Mouse (Mus musculus) c-Kit-positive CD71-negative TER-119-negative erythroid progenitor cells, embryonic 14.5 days (primary cell): ENCODE data around the gene Bicd2.

ENCODE experiments used
- DNase-seq: peaks from one replicate; pipeline ENCODE4 v3.0.0-alpha.2; 2013; ENCODE audit warnings: low read depth

Bicd2 gene

DNA sequence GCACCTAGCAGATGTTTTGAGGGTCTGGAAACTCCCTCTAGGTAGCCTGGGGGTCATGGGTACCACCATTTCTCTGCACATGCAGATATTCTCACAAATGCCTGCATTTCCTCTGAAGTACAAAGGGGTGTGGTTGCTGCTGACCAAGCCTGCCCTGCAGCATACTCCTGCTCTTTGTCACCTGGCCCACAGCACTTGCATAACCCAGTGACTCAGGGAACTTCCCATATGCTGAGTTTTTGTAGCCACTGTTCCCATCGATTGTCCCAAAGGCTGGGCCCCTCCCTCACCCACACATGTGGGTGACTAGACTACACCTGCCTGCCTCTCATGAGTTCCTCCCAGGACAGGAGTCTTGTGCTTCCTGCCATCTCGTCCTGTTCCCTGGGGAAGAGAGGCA lies 61.2 kb downstream of the Bicd2 start:
- no peak for DNase-seq

DNA sequence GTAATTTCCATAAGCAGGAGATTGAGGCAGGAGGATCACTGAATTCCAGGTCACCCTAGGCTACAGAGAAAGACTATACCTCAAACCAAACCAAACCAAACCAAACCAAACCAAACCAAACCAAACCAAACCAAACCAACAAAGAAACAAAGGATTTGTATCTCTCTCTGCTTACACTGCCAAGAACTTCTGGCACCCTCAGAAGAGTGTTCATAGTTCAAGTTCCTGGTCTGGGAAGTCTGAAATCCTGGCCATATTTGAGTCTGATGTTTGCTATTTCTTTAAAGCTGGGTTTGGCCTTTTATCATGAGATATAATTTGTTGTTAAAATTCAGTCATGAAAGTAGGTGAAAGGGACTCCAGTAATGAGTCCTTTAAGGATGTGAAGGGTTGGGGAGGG lies 66.4 kb downstream of the Bicd2 start:
- no peak for DNase-seq

GRCm38 (mm10) chr13:49420754-49421605 lies 79.6 kb downstream of the Bicd2 start, which contains the start of gene Ippk:
Gene Ippk, plus strand, starts transcription at chr13:49421249.
- peak; percentile 94 for DNase-seq

DNA sequence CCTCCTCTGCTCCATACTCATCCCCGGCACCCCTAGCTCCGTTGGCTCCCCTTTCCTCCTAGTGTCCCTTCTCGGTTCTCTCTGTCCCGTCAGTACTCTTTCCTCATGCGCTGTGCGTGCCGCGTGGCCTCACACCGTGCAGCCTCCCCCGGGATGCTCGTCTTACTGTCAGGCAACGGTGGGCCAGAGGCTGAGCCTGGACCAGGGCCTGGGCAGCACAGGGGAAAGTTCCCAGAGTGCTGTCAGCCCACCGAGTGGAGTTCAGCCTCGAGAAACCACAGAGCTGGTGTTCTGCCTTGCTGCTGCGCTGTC lies 80.2 kb downstream of the Bicd2 start:
- DNase-seq, result peak; percentile 16

- peak; percentile 2 for DNase-seq
Measured at GRCm38 (mm10) chr13:49421959-49422358, 80.6 kb downstream of the Bicd2 start.

- no peak for DNase-seq
Measured at GRCm38 (mm10) chr13:49426736-49427135, 85.4 kb downstream of the Bicd2 start.

- DNase-seq, result no peak
Measured at GRCm38 (mm10) chr13:49428042-49428675, 86.8 kb downstream of the Bicd2 start.

- DNase-seq, result no peak
Measured at GRCm38 (mm10) chr13:49430529-49430928, 89.1 kb downstream of the Bicd2 start.

DNA sequence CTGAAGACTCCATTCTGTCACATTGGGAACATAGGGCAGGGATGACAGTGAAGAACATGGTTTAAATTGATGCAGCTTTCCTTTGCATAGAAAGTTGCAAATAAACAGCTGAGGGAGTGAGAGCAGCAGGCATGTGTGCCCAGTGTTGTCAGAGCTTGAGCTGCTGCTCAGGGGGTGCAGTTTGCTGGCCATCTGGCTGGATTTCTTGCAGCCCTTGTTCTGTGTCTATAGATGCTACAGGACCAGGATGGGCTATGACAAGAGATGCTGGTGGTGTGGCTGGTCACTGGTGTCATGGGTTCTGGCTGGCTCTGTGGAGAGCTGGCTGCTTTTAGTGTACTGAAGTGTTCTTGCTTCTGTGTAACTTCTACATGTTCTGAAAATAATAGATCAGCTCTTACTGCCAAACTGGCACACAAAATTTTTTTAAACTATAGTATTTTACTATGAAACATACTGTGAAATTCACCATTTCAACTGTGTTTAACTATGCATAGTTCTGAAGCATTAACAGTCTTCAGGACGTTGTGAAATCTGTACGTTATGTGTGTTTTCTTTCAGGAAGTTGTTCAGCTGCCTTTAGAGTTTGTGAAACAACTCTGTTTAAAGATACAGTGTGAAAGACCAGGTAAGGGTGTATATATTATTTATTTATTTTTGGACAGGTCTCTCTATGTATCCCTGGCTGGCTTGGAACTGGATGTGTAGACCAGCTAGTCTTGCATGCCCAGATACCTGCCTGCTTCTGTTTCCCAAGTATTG lies 92.1 kb downstream of the Bicd2 start:
- no peak for DNase-seq

DNA sequence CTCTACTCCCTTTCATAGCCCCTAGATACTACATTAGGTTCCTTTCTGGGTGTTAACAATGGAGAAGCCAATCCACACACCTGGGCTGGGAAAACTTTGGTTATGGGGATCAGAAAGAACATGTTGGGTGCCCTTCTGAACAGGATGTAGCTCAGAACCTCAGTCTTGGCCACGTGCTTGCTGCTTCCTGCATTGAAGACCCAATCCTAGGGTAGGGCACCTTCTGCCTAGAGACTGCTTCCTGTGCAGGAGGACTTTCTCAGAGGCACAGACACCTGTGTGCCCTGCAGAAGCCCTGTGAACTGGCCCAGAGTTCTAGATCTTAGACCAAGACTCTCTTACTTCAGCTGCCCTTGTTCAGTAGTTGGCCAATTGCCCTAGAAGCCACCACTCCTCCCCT lies 94.4 kb downstream of the Bicd2 start:
- no peak for DNase-seq

- DNase-seq, result no peak
Measured at GRCm38 (mm10) chr13:49436170-49436569, 94.8 kb downstream of the Bicd2 start.
